Comparison of ENCODE assay signal across 1 mouse cellular context in the genomic region with DNA sequence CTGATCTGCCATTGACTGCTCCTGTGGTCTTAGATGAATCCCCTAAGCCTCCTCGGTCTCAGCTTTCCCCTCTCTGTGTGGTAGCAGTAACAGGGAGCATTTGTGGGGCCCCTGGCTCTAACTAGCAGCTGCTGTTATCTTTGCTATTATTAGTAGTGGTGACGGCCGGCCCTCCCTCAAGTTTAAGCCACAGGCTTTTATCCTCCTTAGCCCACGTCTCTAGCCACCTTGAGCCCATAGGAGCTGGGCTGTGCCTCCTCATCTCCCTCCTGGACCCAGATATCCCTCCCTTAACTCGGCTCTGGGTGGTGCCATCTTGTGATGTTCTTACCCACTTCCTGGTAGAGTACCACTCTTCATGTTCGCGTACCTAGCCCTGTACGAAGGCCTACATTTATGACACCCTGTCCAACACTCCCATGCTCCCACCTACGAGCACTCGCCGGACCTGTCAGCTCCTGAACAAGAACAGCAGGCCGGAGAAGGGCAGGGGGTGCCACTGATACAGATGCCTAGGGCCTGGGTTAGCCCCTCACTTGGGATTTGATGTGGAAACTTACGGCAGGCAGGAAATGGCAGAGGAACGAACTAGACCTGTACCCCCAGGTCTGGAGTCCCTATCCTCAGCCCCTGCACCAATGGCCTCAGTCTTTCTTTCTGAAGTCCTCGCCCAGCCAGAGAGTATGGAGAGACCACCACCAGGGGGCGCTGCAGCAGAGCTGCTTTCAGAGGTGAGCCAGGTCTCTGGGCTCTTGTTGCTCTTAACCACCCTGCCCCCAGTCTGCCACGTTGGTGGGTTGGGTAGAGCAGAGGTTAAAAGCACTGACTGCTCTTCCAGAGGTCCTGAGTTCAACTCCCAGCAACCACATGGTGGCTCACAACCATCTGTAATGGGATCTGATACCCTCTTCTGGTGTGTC.
TF ChIP-seq lines count a peak whose summit lies in the region.

No protein-coding gene starts in this region.

TF ChIP-seq in MEL, 35 proteins besides CTCF, POLR2A, EP300 and RAD21:
- TF ChIP-seq E2F4 (IDR thresholded peaks at IDR 0.05; ENCODE audit: borderline replicate concordance, low read depth, low read length) (no peak), BHLHE40 (IDR thresholded peaks at IDR 0.05; ENCODE audit: borderline replicate concordance, low read depth, low read length) (0 out of 2 replicates have a peak, but pooled peaks have one; percentile 6), MAX (IDR thresholded peaks at IDR 0.05; ENCODE audit: low read length) (no peak), MXI1 (IDR thresholded peaks at IDR 0.05; ENCODE audit: low read depth, low read length) (peak; percentile 50; the same call in 1 of the 2 replicates), ZMIZ1 (IDR thresholded peaks at IDR 0.05; ENCODE audit: low read depth, low read length) (no peak), MAFK (IDR thresholded peaks at IDR 0.05; ENCODE audit: borderline replicate concordance, low read depth, low read length) (peak; percentile 37; the same call in 1 of the 2 replicates), ELF1 (IDR thresholded peaks at IDR 0.05; ENCODE audit: low read depth, low read length) (0 out of 2 replicates have a peak, but pooled peaks have one; percentile 28), HCFC1 (IDR thresholded peaks at IDR 0.05; ENCODE audit: low read depth, low read length) (peak; percentile 52; the same call in 1 of the 2 replicates), TCF12 (IDR thresholded peaks at IDR 0.05; ENCODE audit: low read depth, low read length) (0 out of 2 replicates have a peak, but pooled peaks have one; percentile 26), MAZ (IDR thresholded peaks at IDR 0.05; ENCODE audit: low read depth, low read length) (peak; percentile 60; the same call in 1 of the 2 replicates), SMC3 (IDR thresholded peaks at IDR 0.05; ENCODE audit: low read depth, low read length) (peak; percentile 55), ETS1 (IDR thresholded peaks at IDR 0.05; ENCODE audit: low read depth, low read length) (0 out of 2 replicates have a peak, but pooled peaks have one; percentile 39), UBTF (IDR thresholded peaks at IDR 0.05; ENCODE audit: borderline replicate concordance, insufficient read depth, low read depth, low read length) (no peak), TBP (IDR thresholded peaks at IDR 0.05; ENCODE audit: low read depth, low read length) (peak; percentile 98), SIN3A (IDR thresholded peaks at IDR 0.05; ENCODE audit: low read length) (0 out of 2 replicates have a peak, but pooled peaks have one; percentile 50), POLR2AphosphoS5 (IDR thresholded peaks at IDR 0.05; ENCODE audit: borderline replicate concordance, low read depth, low read length) (no peak), MYB (IDR thresholded peaks at IDR 0.05; ENCODE audit: low read depth, low read length) (no peak), KAT2A (conservative IDR thresholded peaks at IDR 0.05; ENCODE audit: low read depth, low read length) (no peak)
